Mouse (Mus musculus) MEL (cell line): ENCODE data around the gene Slc37a4. TPM values are rescaled to one million over a fixed set of nuclear protein-coding genes. Genes with fewer than 3 reads are reported as not detected.

ENCODE experiments used
- DNase-seq: peaks from one replicate; pipeline ENCODE4 v3.0.0; 2011; ENCODE audit warnings: low read depth, low spot score
- H3K27ac ChIP-seq: 2 replicates; pipeline ENCODE4 v1.5.1; 2012; ENCODE audit warnings: low read depth, mild to moderate bottlenecking, control low read depth, low read length, moderate library complexity; ENCODE audit not compliant: control insufficient read depth
- H3K27me3 ChIP-seq, 2 experiments: fragments of 150-350 bp in 1 of 2; sonication (generic) in 1 of 2; 2 replicates each; pipeline ENCODE4 v1.6.1; 2012; ENCODE audit warnings: low read length in 2 of 2, mild to moderate bottlenecking in 2 of 2, improper control_type of control experiment in 1 of 2, moderate library complexity in 1 of 2; ENCODE audit not compliant: insufficient read depth in 2 of 2, control insufficient read depth in 1 of 2
- H3K36me3 ChIP-seq, 2 experiments: 2 replicates each; pipeline ENCODE4 v1.6.1; 2012 to 2014; ENCODE audit warnings: low read length in 2 of 2, improper control_type of control experiment in 1 of 2, inconsistent platforms in 1 of 2, mild to moderate bottlenecking in 1 of 2; ENCODE audit not compliant: insufficient read depth in 2 of 2, control insufficient read depth in 1 of 2
- H3K4me1 ChIP-seq, 2 experiments: fragments of 150-350 bp in 1 of 2; sonication (generic) in 1 of 2; 2 replicates each; pipeline ENCODE4 v1.6.1; 2012; ENCODE audit warnings: low read length in 2 of 2, improper control_type of control experiment in 1 of 2, mild to moderate bottlenecking in 1 of 2; ENCODE audit not compliant: insufficient read depth in 2 of 2, control insufficient read depth in 1 of 2
- H3K4me3 ChIP-seq, 2 experiments: fragments of 150-350 bp in 1 of 2; sonication (generic) in 1 of 2; 2 replicates each; pipeline ENCODE4 v1.5.1; 2012; ENCODE audit warnings: low read depth in 2 of 2, low read length in 2 of 2, mild to moderate bottlenecking in 2 of 2, moderate library complexity in 2 of 2, control low read depth in 1 of 2, improper control_type of control experiment in 1 of 2; ENCODE audit not compliant: control insufficient read depth in 1 of 2, insufficient read depth in 1 of 2
- H3K79me2 ChIP-seq: 2 replicates; pipeline ENCODE4 v1.6.1; 2012; ENCODE audit warnings: mild to moderate bottlenecking, low read length, moderate library complexity; ENCODE audit not compliant: control insufficient read depth, poor library complexity, insufficient read depth
- H3K9ac ChIP-seq: 2 replicates; pipeline ENCODE4 v1.6.1; 2012; ENCODE audit warnings: low read depth, mild to moderate bottlenecking, control low read depth, low read length, moderate library complexity; ENCODE audit not compliant: control insufficient read depth, poor library complexity, severe bottlenecking
- H3K9me3 ChIP-seq: fragments of 150-350 bp; sonication (generic); replicated peaks from 2 replicates; pipeline ENCODE4 v1.6.1; 2012; ENCODE audit warnings: mild to moderate bottlenecking, low read length, improper control_type of control experiment, moderate library complexity; ENCODE audit not compliant: insufficient read depth
- CHD1 ChIP-seq: IDR thresholded peaks from 2 replicates; pipeline ENCODE4 v1.6.1; 2012; ENCODE audit warnings: low read depth, mild to moderate bottlenecking, inconsistent platforms, low read length, improper control_type of control experiment
- E2F4 ChIP-seq: IDR thresholded peaks from 2 replicates; pipeline ENCODE4 v1.6.1; 2011; ENCODE audit warnings: low read depth, low read length, improper control_type of control experiment, borderline replicate concordance
- ETS1 ChIP-seq: IDR thresholded peaks from 2 replicates; pipeline ENCODE4 v1.6.1; 2012; ENCODE audit warnings: low read depth, mild to moderate bottlenecking, inconsistent platforms, low read length, improper control_type of control experiment, moderate library complexity
- KAT2A ChIP-seq: conservative IDR thresholded peaks from 2 replicates; pipeline ENCODE4 v1.6.1; 2012; ENCODE audit warnings: low read depth, low read length, improper control_type of control experiment, inconsistent platforms
- MAFK ChIP-seq: IDR thresholded peaks from 2 replicates; pipeline ENCODE4 v1.6.1; 2011; ENCODE audit warnings: low read depth, mild to moderate bottlenecking, low read length, improper control_type of control experiment, borderline replicate concordance
- MEF2A ChIP-seq: IDR thresholded peaks from 2 replicates; pipeline ENCODE4 v1.6.1; 2014; ENCODE audit warnings: low read depth, mild to moderate bottlenecking, inconsistent platforms, low read length, improper control_type of control experiment; ENCODE audit not compliant: poor library complexity, insufficient replicate concordance, severe bottlenecking; ENCODE audit errors: extremely low read depth
- MYC ChIP-seq: IDR thresholded peaks from 2 replicates; pipeline ENCODE4 v1.6.1; 2011; ENCODE audit warnings: low read depth, mild to moderate bottlenecking, low read length, improper control_type of control experiment, moderate library complexity
- NELFE ChIP-seq: IDR thresholded peaks from 2 replicates; pipeline ENCODE4 v1.6.1; 2011; ENCODE audit warnings: low read depth, low read length, improper control_type of control experiment
- POLR2A ChIP-seq, 2 experiments: IDR thresholded peaks; 2 replicates each; pipeline ENCODE4 v1.6.1; 2011 to 2012; ENCODE audit warnings: low read length in 2 of 2, mild to moderate bottlenecking in 2 of 2, control low read depth in 1 of 2, improper control_type of control experiment in 1 of 2, low read depth in 1 of 2, moderate library complexity in 1 of 2; ENCODE audit not compliant: control insufficient read depth in 1 of 2, insufficient read depth in 1 of 2, poor library complexity in 1 of 2
- POLR2AphosphoS2 ChIP-seq: IDR thresholded peaks from 2 replicates; pipeline ENCODE4 v1.6.1; 2011; ENCODE audit warnings: low read length, improper control_type of control experiment
- UBTF ChIP-seq: IDR thresholded peaks from 2 replicates; pipeline ENCODE4 v1.6.1; 2012; ENCODE audit warnings: low read depth, mild to moderate bottlenecking, inconsistent platforms, low read length, improper control_type of control experiment, moderate library complexity, borderline replicate concordance; ENCODE audit not compliant: insufficient read depth
- ZC3H11A ChIP-seq: IDR thresholded peaks from 2 replicates; pipeline ENCODE4 v1.6.1; 2012; ENCODE audit warnings: low read depth, mild to moderate bottlenecking, inconsistent platforms, low read length, improper control_type of control experiment
- ZNF384 ChIP-seq: IDR thresholded peaks from 2 replicates; pipeline ENCODE4 v1.6.1; 2012; ENCODE audit warnings: low read depth, mild to moderate bottlenecking, inconsistent platforms, low read length, improper control_type of control experiment
- polyA plus RNA-seq, 2 experiments: library from polyadenylated mRNA; stranded (reverse) in 1 of 2; unstranded in 1 of 2; fragments of >175 nt in 1 of 2; fragments of >200 nt in 1 of 2; gene quantifications; 2 replicates each; pipeline versions ENCODE4 v1.2.1 to v1.2.4; 2012; ENCODE audit warnings: low replicate concordance in 2 of 2, low read depth in 1 of 2; ENCODE audit not compliant: insufficient read length in 2 of 2, insufficient read depth in 1 of 2, missing spikeins in 1 of 2
- total RNA-seq: library from RNA; depleted of rRNA; stranded (reverse); fragments of 300-350 nt; gene quantifications from 2 replicates; pipeline ENCODE4 v1.2.3, GENCODE M21; 2012

Slc37a4 gene
- total and polyA plus RNA-seq, 3 experiments = 29.0 to 35.3 TPM; not detected in 1

DNA sequence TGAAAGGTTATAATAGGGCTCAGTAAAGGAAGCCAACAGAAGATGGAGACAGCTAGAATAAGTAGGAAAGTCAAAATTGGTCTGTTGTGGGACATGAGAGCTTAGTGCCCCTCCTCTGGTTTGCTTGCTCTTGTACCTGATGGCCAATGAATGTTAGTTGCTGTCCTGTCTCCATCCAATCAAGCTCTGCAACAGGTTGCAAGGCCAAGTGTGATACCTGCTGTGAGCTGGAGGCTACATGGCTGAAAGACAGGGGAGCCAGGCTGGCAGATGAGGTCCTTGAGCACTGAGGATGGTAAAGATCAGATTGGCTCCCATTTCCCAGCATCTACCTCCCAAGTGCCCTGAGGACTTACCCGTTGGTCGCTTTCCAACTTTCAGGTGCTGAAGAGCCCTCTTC lies 16.1 kb downstream of the Slc37a4 start:
- peaks cover 6 to 44% of the 10 kb centered on the region in 2 experiments; a peak in 3 of 4 replicates for H3K36me3 ChIP-seq
- H3K4me1 ChIP-seq = peaks cover 0 to 35% of the 10 kb centered on the region in 2 experiments; a peak in 2 of 4 replicates
- H3K9ac ChIP-seq = no peak overlapping the region
- 0 out of 4 replicates have a peak, but pooled peaks of 1 of the 2 experiments have one; percentile 32 for TF ChIP-seq POLR2A (IDR thresholded peaks at IDR 0.05; ENCODE audit: control insufficient read depth in 1 of 2, insufficient read depth in 1 of 2, low read depth in 1 of 2, low read length in 2 of 2, poor library complexity in 1 of 2)
- TF ChIP-seq MYC = no peak
- TF ChIP-seq ZNF384 = no peak
- no peaks in the 10 kb centered on the region for H3K27me3 ChIP-seq
- peak overlapping the region; percentile 72 for H3K27ac ChIP-seq
- H3K79me2 ChIP-seq = peaks cover 26% of the 10 kb centered on the region
- peak; percentile 55 for DNase-seq
- no peaks in the 10 kb centered on the region for H3K9me3 ChIP-seq
- no peak overlapping the region for H3K4me3 ChIP-seq

DNA sequence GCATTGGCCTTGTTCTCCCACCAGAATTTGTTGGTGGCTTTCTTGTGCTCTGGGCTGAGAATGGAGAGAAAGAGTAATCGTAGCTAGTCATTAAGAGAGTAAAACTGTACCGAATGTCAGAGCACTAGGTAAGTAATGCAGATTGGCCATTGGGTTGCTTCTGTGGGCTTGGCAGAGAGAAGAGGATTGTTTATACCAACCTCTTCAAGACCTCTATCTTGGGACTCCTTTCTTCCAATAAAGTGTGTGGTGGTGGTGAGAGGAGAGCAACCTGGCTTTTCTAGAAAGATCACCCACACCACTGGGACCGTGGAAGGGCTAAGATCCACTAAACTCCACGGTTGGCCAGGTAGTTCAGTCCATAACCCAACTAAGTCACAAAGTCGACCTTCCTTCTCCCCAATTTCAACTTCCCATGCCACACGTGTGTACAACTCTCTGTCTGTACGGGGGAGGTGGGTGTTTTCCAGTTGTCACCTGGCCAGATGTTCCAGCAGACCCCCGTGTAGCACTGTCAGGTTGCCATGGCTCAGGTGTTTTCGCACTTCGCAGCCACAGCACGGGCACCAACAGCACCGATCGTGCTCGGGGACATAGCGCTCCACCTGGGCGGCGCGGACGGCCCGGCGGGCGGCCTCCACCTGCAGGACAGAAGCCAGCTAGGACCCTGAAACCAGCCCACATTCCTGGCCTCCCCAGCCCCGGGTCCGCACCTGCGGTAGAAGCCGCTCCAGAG lies 20.7 kb downstream of the Slc37a4 start:
- H3K27me3 ChIP-seq = no peaks in the 10 kb centered on the region
- peak overlapping the region; percentile 78 for H3K9ac ChIP-seq
- TF ChIP-seq ZC3H11A (no peak), NELFE (no peak), KAT2A (no peak), CHD1 (no peak), ETS1 (no peak), UBTF (no peak), POLR2A (IDR thresholded peaks at IDR 0.05; ENCODE audit: control insufficient read depth in 1 of 2, insufficient read depth in 1 of 2, low read depth in 1 of 2, low read length in 2 of 2, poor library complexity in 1 of 2) (no peak), POLR2AphosphoS2 (no peak), MEF2A (no peak), MAFK (no peak), E2F4 (no peak)
- H3K9me3 ChIP-seq = no peaks in the 10 kb centered on the region
- H3K4me1 ChIP-seq = peaks cover 3 to 20% of the 10 kb centered on the region in 2 experiments; a peak in 3 of 4 replicates
- H3K27ac ChIP-seq = peak overlapping the region; percentile 52
- H3K79me2 ChIP-seq = peaks cover 10% of the 10 kb centered on the region
- H3K4me3 ChIP-seq = peak overlapping the region; percentile 80 to 95
- DNase-seq = peak; percentile 53
- H3K36me3 ChIP-seq = peaks cover 0 to 26% of the 10 kb centered on the region in 2 experiments; a peak in 2 of 4 replicates
